ENCODE assay signal across 24 mouse cellular contexts in the genomic region with DNA sequence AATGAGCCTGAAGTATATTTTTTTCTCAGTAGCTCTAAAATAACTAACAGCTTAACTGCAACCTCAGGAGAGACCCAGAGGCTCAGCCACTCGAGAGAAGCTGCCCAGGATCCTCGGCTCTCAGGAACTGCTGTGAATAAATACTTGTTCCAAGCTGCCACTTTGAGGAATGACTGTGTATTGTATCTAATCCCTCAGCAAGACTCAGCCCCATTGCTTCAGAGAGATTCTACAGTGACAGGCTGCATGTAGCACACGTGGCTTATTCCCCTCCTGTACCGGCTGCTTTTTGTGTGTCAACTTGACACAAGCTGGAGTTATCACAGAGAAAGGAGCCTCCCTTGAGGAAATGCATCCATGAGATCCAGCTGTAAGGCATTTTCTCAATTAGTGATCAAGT.
A peak's percentile ranks its signal among the peaks of the same experiment; 100 is the strongest.
DNase-seq lines count a peak whose midpoint lies in the region; ATAC-seq lines count a peak whose summit lies in the region.
"Had no signal": no experiment of that assay in that cellular context is flagged by ENCODE, and none has a peak within 500 bp of the region (broad histone marks: within the 10 kb centered on the region; RNA-seq: fewer than 3 reads in every experiment).

No protein-coding gene starts in this region.

- 0 out of 2 replicates have a peak, but pooled peaks have one; percentile 24 for ATAC-seq in hindbrain, embryonic 16.5 days
- ATAC-seq in hindbrain, embryonic 11.5 days (ENCODE audit: low FRiP score) = no peak
- ATAC-seq in intestine, embryonic 16.5 days = peak; percentile 70; the same call in 1 of the 2 replicates
- ATAC-seq in stomach, embryonic 15.5 days (ENCODE audit: insufficient read depth, low FRiP score, low read depth) = peak; percentile 73; the same call in 1 of the 2 replicates
- ATAC-seq in forebrain, embryonic 12.5 days (ENCODE audit: low FRiP score) = no peak
- ATAC-seq: CD4-positive, CD25-positive, alpha-beta regulatory T cell, adult 4 months; forebrain, embryonic 15.5 days had no signal

- no peak overlapping the region for H3K4me3 ChIP-seq in hindbrain, embryonic 16.5 days (ENCODE audit: low read length)
- H3K4me3 ChIP-seq in hindbrain, embryonic 11.5 days (ENCODE audit: low read depth, low read length) = no peak overlapping the region
- H3K4me3 ChIP-seq in intestine, embryonic 16.5 days (ENCODE audit: low read length) = no peak overlapping the region
- no peak overlapping the region for H3K4me3 ChIP-seq in stomach, embryonic 15.5 days (replicated peaks)
- no peak overlapping the region for H3K4me3 ChIP-seq in forebrain, embryonic 12.5 days (replicated peaks)
- H3K4me3 ChIP-seq: embryonic facial prominence, embryonic 12.5 days; embryonic facial prominence, embryonic 15.5 days; forebrain, embryonic 15.5 days; gastrocnemius, adult 2 months; heart, embryonic 13.5 days; hindbrain, embryonic 12.5 days; hindbrain, embryonic 15.5 days had no signal

- H3K36me3 ChIP-seq in hindbrain, embryonic 16.5 days (ENCODE audit: control insufficient read depth, insufficient read depth, low read length) = no peaks in the 10 kb centered on the region
- H3K36me3 ChIP-seq in hindbrain, embryonic 11.5 days (ENCODE audit: control insufficient read depth, insufficient read depth, low read length) = no peaks in the 10 kb centered on the region
- H3K36me3 ChIP-seq in intestine, embryonic 16.5 days (ENCODE audit: control insufficient read depth, insufficient read depth, low read length) = no peaks in the 10 kb centered on the region
- no peaks in the 10 kb centered on the region for H3K36me3 ChIP-seq in stomach, embryonic 15.5 days
- no peaks in the 10 kb centered on the region for H3K36me3 ChIP-seq in forebrain, embryonic 12.5 days (replicated peaks)
- H3K36me3 ChIP-seq: embryonic facial prominence, embryonic 12.5 days; embryonic facial prominence, embryonic 15.5 days; forebrain, embryonic 15.5 days; heart, embryonic 13.5 days; hindbrain, embryonic 12.5 days; hindbrain, embryonic 15.5 days had no signal

- H3K4me2 ChIP-seq in hindbrain, embryonic 16.5 days (ENCODE audit: low read length) = no peak overlapping the region
- no peak overlapping the region for H3K4me2 ChIP-seq in hindbrain, embryonic 11.5 days (replicated peaks; ENCODE audit: low read depth, low read length)
- H3K4me2 ChIP-seq in intestine, embryonic 16.5 days (ENCODE audit: low read depth, low read length) = no peak overlapping the region
- no peak overlapping the region for H3K4me2 ChIP-seq in stomach, embryonic 15.5 days
- H3K4me2 ChIP-seq in forebrain, embryonic 12.5 days = no peak overlapping the region
- H3K4me2 ChIP-seq: embryonic facial prominence, embryonic 12.5 days; embryonic facial prominence, embryonic 15.5 days; forebrain, embryonic 15.5 days; heart, embryonic 13.5 days; hindbrain, embryonic 12.5 days; hindbrain, embryonic 15.5 days had no signal

- no peak for DNase-seq in hindbrain, embryonic 11.5 days (ENCODE audit: low spot score)
- DNase-seq in spleen, postnatal 36 days (ENCODE audit: low spot score in 2 of 2) = no peak
- DNase-seq: adrenal gland, adult 2 months; adrenal gland, postnatal 14 days; cerebellum, adult 11 months; cerebellum, adult 2 months; cerebellum, adult 9-11 months; cerebellum, postnatal 25 days; gastrocnemius, adult 2 months; gastrocnemius, postnatal 14 days; heart, adult 11 months; heart, postnatal 14 days; heart, postnatal 4 days had no signal

- H3K4me1 ChIP-seq in hindbrain, embryonic 16.5 days (ENCODE audit: control insufficient read depth, insufficient read depth, low read depth, low read length) = peaks cover 17% of the 10 kb centered on the region; the same call in 1 of the 2 replicates
- no peaks in the 10 kb centered on the region for H3K4me1 ChIP-seq in hindbrain, embryonic 11.5 days (replicated peaks; ENCODE audit: control insufficient read depth, insufficient read depth, low read length)
- no peaks in the 10 kb centered on the region; the same call in 1 of the 2 replicates for H3K4me1 ChIP-seq in intestine, embryonic 16.5 days (ENCODE audit: control insufficient read depth, insufficient read depth, low read length)
- H3K4me1 ChIP-seq in stomach, embryonic 15.5 days = 0 out of 2 replicates have a peak, but pooled peaks cover 3% of the 10 kb centered on the region
- H3K4me1 ChIP-seq in forebrain, embryonic 12.5 days = peaks cover 26% of the 10 kb centered on the region
- H3K4me1 ChIP-seq: embryonic facial prominence, embryonic 15.5 days; heart, embryonic 13.5 days had no signal

- no peaks in the 10 kb centered on the region for H3K9me3 ChIP-seq in hindbrain, embryonic 16.5 days (ENCODE audit: control insufficient read depth, low read length)
- no peaks in the 10 kb centered on the region for H3K9me3 ChIP-seq in hindbrain, embryonic 11.5 days (ENCODE audit: control insufficient read depth, low read length)
- no peaks in the 10 kb centered on the region for H3K9me3 ChIP-seq in intestine, embryonic 16.5 days (ENCODE audit: control insufficient read depth, low read length)
- H3K9me3 ChIP-seq in stomach, embryonic 15.5 days = no peaks in the 10 kb centered on the region
- H3K9me3 ChIP-seq in forebrain, embryonic 12.5 days = no peaks in the 10 kb centered on the region
- H3K9me3 ChIP-seq: embryonic facial prominence, embryonic 12.5 days; embryonic facial prominence, embryonic 15.5 days; forebrain, embryonic 15.5 days; heart, embryonic 13.5 days; hindbrain, embryonic 12.5 days; hindbrain, embryonic 15.5 days had no signal

- no peaks in the 10 kb centered on the region for H3K27me3 ChIP-seq in hindbrain, embryonic 16.5 days (replicated peaks; ENCODE audit: control insufficient read depth, insufficient read depth, low read length)
- H3K27me3 ChIP-seq in hindbrain, embryonic 11.5 days (ENCODE audit: control insufficient read depth, insufficient read depth, low read length) = no peaks in the 10 kb centered on the region
- H3K27me3 ChIP-seq in intestine, embryonic 16.5 days (replicated peaks; ENCODE audit: control insufficient read depth, insufficient read depth, low read length) = no peaks in the 10 kb centered on the region
- H3K27me3 ChIP-seq in stomach, embryonic 15.5 days (replicated peaks) = no peaks in the 10 kb centered on the region
- H3K27me3 ChIP-seq in forebrain, embryonic 12.5 days = no peaks in the 10 kb centered on the region
- H3K27me3 ChIP-seq: embryonic facial prominence, embryonic 12.5 days; embryonic facial prominence, embryonic 15.5 days; forebrain, embryonic 15.5 days; heart, embryonic 13.5 days; hindbrain, embryonic 15.5 days had no signal

- H3K9ac ChIP-seq in hindbrain, embryonic 16.5 days (ENCODE audit: low read depth, low read length) = no peak overlapping the region
- no peak overlapping the region for H3K9ac ChIP-seq in hindbrain, embryonic 11.5 days (ENCODE audit: low read depth, low read length)
- H3K9ac ChIP-seq in intestine, embryonic 16.5 days (ENCODE audit: low read depth, low read length) = no peak overlapping the region
- no peak overlapping the region for H3K9ac ChIP-seq in stomach, embryonic 15.5 days
- H3K9ac ChIP-seq in forebrain, embryonic 12.5 days = no peak overlapping the region
- H3K9ac ChIP-seq: embryonic facial prominence, embryonic 12.5 days; embryonic facial prominence, embryonic 15.5 days; forebrain, embryonic 15.5 days; heart, embryonic 13.5 days; hindbrain, embryonic 12.5 days; hindbrain, embryonic 15.5 days had no signal

- no peak overlapping the region for H3K27ac ChIP-seq in hindbrain, embryonic 16.5 days (ENCODE audit: low read depth, low read length)
- H3K27ac ChIP-seq in hindbrain, embryonic 11.5 days (ENCODE audit: low read depth, low read length) = no peak overlapping the region
- no peak overlapping the region for H3K27ac ChIP-seq in intestine, embryonic 16.5 days (ENCODE audit: low read length)
- H3K27ac ChIP-seq in stomach, embryonic 15.5 days = no peak overlapping the region
- H3K27ac ChIP-seq in forebrain, embryonic 12.5 days = no peak overlapping the region
- H3K27ac ChIP-seq: embryonic facial prominence, embryonic 12.5 days; embryonic facial prominence, embryonic 15.5 days; forebrain, embryonic 15.5 days; gastrocnemius, adult 2 months; heart, embryonic 13.5 days; hindbrain, embryonic 12.5 days; hindbrain, embryonic 15.5 days had no signal

- 47% methylated on average over 4 of the region's 4 CpGs for WGBS in hindbrain, embryonic 16.5 days
- WGBS in hindbrain, embryonic 11.5 days = 56% methylated on average over 4 of the region's 4 CpGs
- 39% methylated on average over 4 of the region's 4 CpGs for WGBS in intestine, embryonic 16.5 days
- WGBS in stomach, embryonic 15.5 days = 31% methylated on average over 4 of the region's 4 CpGs
- 74% methylated on average over 4 of the region's 4 CpGs for WGBS in forebrain, embryonic 12.5 days

Comparison
In these comparisons a context has a peak if more than half of its experiments do, and no peak if none do; other contexts are left out.
1. ATAC-seq: peak in hindbrain, embryonic 16.5 days (single experiment), intestine, embryonic 16.5 days (single experiment) and stomach, embryonic 15.5 days (single experiment); none in hindbrain, embryonic 11.5 days (single experiment) and forebrain, embryonic 12.5 days (single experiment).